Mouse (Mus musculus) myocyte (in vitro differentiated cells): Measurements from ENCODE around the gene Nucb2. TPM values are rescaled to one million over a fixed set of nuclear protein-coding genes. Genes with fewer than 3 reads are reported as not detected.
A peak's percentile ranks its signal among the peaks of the same experiment; 100 is the strongest.

ENCODE experiments used
- H3K27me3 ChIP-seq: one replicate; pipeline ENCODE4 v1.6.1; 2011; ENCODE audit not compliant: control insufficient read depth, insufficient read depth, insufficient read length
- H3K36me3 ChIP-seq: one replicate; pipeline ENCODE4 v1.6.1; 2011; ENCODE audit not compliant: control insufficient read depth, insufficient read depth
- H3K4me2 ChIP-seq: one replicate; pipeline ENCODE4 v1.6.1; 2011; ENCODE audit warnings: low read depth, control low read depth
- H3K4me3 ChIP-seq: one replicate; pipeline ENCODE4 v1.5.1; 2011; ENCODE audit warnings: mild to moderate bottlenecking, control low read depth, moderate library complexity
- H3K79me2 ChIP-seq: one replicate; pipeline ENCODE4 v1.6.1; 2011; ENCODE audit not compliant: control insufficient read depth, insufficient read depth
- H3ac ChIP-seq: one replicate; pipeline ENCODE4 v1.6.1; 2011; ENCODE audit not compliant: control insufficient read depth, insufficient read length
- CEBPB ChIP-seq: IDR thresholded peaks from 2 replicates; pipeline ENCODE4 v1.6.1; 2011; ENCODE audit warnings: mild to moderate bottlenecking, moderate library complexity; ENCODE audit not compliant: poor library complexity, insufficient read depth, severe bottlenecking
- E2F4 ChIP-seq: IDR thresholded peaks from one replicate; pipeline ENCODE4 v1.6.1; 2011; ENCODE audit warnings: mild to moderate bottlenecking, control low read depth, moderate library complexity; ENCODE audit not compliant: insufficient read depth
- MAX ChIP-seq: IDR thresholded peaks from one replicate; pipeline ENCODE4 v1.6.1; 2011; ENCODE audit warnings: low read depth, mild to moderate bottlenecking, control low read depth
- MYOD1 ChIP-seq, 3 experiments: IDR thresholded peaks; one replicate each; pipeline ENCODE4 v1.6.1; 2011; ENCODE audit warnings: control low read depth in 2 of 3, low read depth in 2 of 3, mild to moderate bottlenecking in 2 of 3, moderate library complexity in 1 of 3; ENCODE audit not compliant: insufficient read length in 2 of 3, control insufficient read depth in 1 of 3
- MYOG ChIP-seq, 3 experiments: IDR thresholded peaks; one replicate each; pipeline ENCODE4 v1.6.1; 2011; ENCODE audit warnings: control low read depth in 2 of 3, low read depth in 2 of 3, mild to moderate bottlenecking in 2 of 3; ENCODE audit not compliant: insufficient read length in 2 of 3, control insufficient read depth in 1 of 3, insufficient read depth in 1 of 3
- POLR2A ChIP-seq: IDR thresholded peaks from one replicate; pipeline ENCODE4 v1.6.1; 2011; ENCODE audit warnings: low read depth, mild to moderate bottlenecking, control low read depth, moderate library complexity; ENCODE audit not compliant: insufficient read length
- POLR2AphosphoS2 ChIP-seq: IDR thresholded peaks from one replicate; pipeline ENCODE4 v1.6.1; 2011; ENCODE audit warnings: low read depth, control low read depth; ENCODE audit not compliant: insufficient read length
- REST ChIP-seq: IDR thresholded peaks from one replicate; pipeline ENCODE4 v1.6.1; 2011; ENCODE audit warnings: mild to moderate bottlenecking, control low read depth, moderate library complexity; ENCODE audit not compliant: insufficient read depth, insufficient read length
- SRF ChIP-seq: IDR thresholded peaks from one replicate; pipeline ENCODE4 v1.6.1; 2011; ENCODE audit warnings: low read depth; ENCODE audit not compliant: control insufficient read depth, insufficient read length
- TCF12 ChIP-seq: IDR thresholded peaks from one replicate; pipeline ENCODE4 v1.6.1; 2011; ENCODE audit warnings: mild to moderate bottlenecking, control low read depth; ENCODE audit not compliant: poor library complexity, insufficient read depth, severe bottlenecking
- TCF3 ChIP-seq: IDR thresholded peaks from one replicate; pipeline ENCODE4 v1.6.1; 2011; ENCODE audit warnings: low read depth, control low read depth; ENCODE audit not compliant: insufficient read length
- USF1 ChIP-seq: IDR thresholded peaks from one replicate; pipeline ENCODE4 v1.6.1; 2011; ENCODE audit warnings: low read depth, mild to moderate bottlenecking, control low read depth, moderate library complexity
- polyA plus RNA-seq: library from polyadenylated mRNA; unstranded; fragments of >200 nt; fragmentation: generic; extraction: Trizol; gene quantifications from one replicate; pipeline ENCODE4 v1.2.1, GENCODE M21; 2012; ENCODE audit warnings: missing spikeins

The Nucb2 gene
- polyA plus RNA-seq, 1 experiment = 4.5 TPM

GRCm38 (mm10) chr7:116519805-116520204 lies 15.6 kb downstream of the Nucb2 start:
- Histone ChIP-seq H3K36me3 (peaks cover 5% of the 10 kb centered on the region), H3K4me3 (no peak overlapping the region), H3K79me2 (no peaks in the 10 kb centered on the region), H3K4me2 (no peak overlapping the region), H3K27me3 (no peaks in the 10 kb centered on the region), H3ac (no peak overlapping the region)
- TF ChIP-seq REST (no peak), TCF3 (no peak), USF1 (no peak), MYOG (IDR thresholded peaks at IDR 0.05; ENCODE audit: control insufficient read depth in 1 of 3, insufficient read depth in 1 of 3, insufficient read length in 2 of 3, low read depth in 2 of 3) (no peak), MAX (no peak), SRF (no peak), E2F4 (no peak), CEBPB (no peak), POLR2A (no peak), MYOD1 (IDR thresholded peaks at IDR 0.05; ENCODE audit: control insufficient read depth in 1 of 3, insufficient read length in 2 of 3, low read depth in 2 of 3) (no peak), POLR2AphosphoS2 (no peak), TCF12 (no peak)

GRCm38 (mm10) chr7:116524577-116524976 lies 20.4 kb downstream of the Nucb2 start:
- no peak for TF ChIP-seq TCF12
- TF ChIP-seq POLR2AphosphoS2 = no peak
- peak; percentile 90 for TF ChIP-seq CEBPB
- no peak for TF ChIP-seq REST
- TF ChIP-seq MYOG (IDR thresholded peaks at IDR 0.05; ENCODE audit: control insufficient read depth in 1 of 3, insufficient read depth in 1 of 3, insufficient read length in 2 of 3, low read depth in 2 of 3) = peak in 1 of 3 experiments; percentile 9
- no peak for TF ChIP-seq TCF3
- TF ChIP-seq MYOD1 (IDR thresholded peaks at IDR 0.05; ENCODE audit: control insufficient read depth in 1 of 3, insufficient read length in 2 of 3, low read depth in 2 of 3) = peak in 1 of 3 experiments; percentile 29
- Histone ChIP-seq H3K36me3 (peaks cover 21% of the 10 kb centered on the region), H3K4me3 (no peak overlapping the region), H3ac (no peak overlapping the region), H3K27me3 (no peaks in the 10 kb centered on the region), H3K79me2 (no peaks in the 10 kb centered on the region), H3K4me2 (no peak overlapping the region)

DNA sequence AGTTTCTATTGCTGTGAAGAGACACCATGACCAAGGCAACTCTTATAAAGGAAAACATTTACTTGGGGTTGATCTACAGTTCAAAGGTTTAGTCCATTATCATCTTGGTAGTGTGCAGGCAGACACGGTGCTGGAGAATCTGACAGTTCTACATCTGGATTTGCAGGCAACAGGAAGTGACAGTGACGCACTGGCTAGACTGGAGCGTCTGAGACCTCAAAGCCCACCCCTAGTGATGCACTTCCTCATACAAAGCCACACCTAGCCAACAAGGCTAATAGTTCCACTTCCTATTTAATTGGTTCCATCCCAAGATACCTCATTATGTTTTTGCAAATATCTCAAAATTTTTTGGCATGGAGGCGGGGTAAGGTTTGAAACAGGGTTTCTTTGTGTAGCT lies 25.6 kb downstream of the Nucb2 start:
- no peak for TF ChIP-seq REST
- no peak for TF ChIP-seq MYOG (IDR thresholded peaks at IDR 0.05; ENCODE audit: control insufficient read depth in 1 of 3, insufficient read depth in 1 of 3, insufficient read length in 2 of 3, low read depth in 2 of 3)
- TF ChIP-seq CEBPB = no peak
- TF ChIP-seq MAX = no peak
- no peak for TF ChIP-seq MYOD1 (IDR thresholded peaks at IDR 0.05; ENCODE audit: control insufficient read depth in 1 of 3, insufficient read length in 2 of 3, low read depth in 2 of 3)
- TF ChIP-seq SRF = no peak
- TF ChIP-seq E2F4 = no peak
- TF ChIP-seq USF1 = no peak
- TF ChIP-seq TCF12 = no peak
- no peak for TF ChIP-seq POLR2A
- TF ChIP-seq POLR2AphosphoS2 = no peak
- no peak for TF ChIP-seq TCF3

DNA sequence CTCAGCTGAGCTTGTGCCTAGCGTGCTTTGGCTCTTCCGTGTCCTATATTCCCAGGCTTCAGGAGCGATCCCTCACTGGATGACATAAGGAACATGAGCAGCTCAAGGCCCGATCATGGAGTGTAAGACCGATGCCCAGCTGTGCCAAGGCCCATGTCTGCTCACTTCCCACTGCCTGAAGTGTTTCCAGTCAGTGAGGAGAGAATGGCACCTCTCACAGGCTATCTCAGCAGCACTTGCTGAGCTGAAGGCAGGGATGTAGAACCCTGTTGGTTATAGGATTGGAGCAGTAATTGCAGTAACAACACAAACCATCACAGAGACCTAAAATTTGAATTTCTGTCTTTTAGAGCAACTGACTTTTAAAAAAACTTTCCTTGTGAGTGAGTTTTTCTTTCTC lies 26.3 kb downstream of the Nucb2 start:
- Histone ChIP-seq H3K79me2 (no peaks in the 10 kb centered on the region), H3K27me3 (no peaks in the 10 kb centered on the region), H3K4me2 (no peak overlapping the region), H3K4me3 (no peak overlapping the region), H3ac (no peak overlapping the region), H3K36me3 (peaks cover 22% of the 10 kb centered on the region)
- TF ChIP-seq SRF (no peak), TCF12 (no peak), MAX (no peak), POLR2AphosphoS2 (no peak), TCF3 (no peak), USF1 (no peak), E2F4 (no peak), MYOD1 (IDR thresholded peaks at IDR 0.05; ENCODE audit: control insufficient read depth in 1 of 3, insufficient read length in 2 of 3, low read depth in 2 of 3) (no peak), REST (no peak), POLR2A (no peak), MYOG (IDR thresholded peaks at IDR 0.05; ENCODE audit: control insufficient read depth in 1 of 3, insufficient read depth in 1 of 3, insufficient read length in 2 of 3, low read depth in 2 of 3) (no peak), CEBPB (no peak)

More for the DNA sequence above, 25.6 kb downstream of the Nucb2 start:
- Histone ChIP-seq H3K36me3 (peaks cover 19% of the 10 kb centered on the region), H3K79me2 (no peaks in the 10 kb centered on the region), H3ac (no peak overlapping the region), H3K27me3 (no peaks in the 10 kb centered on the region), H3K4me3 (no peak overlapping the region), H3K4me2 (no peak overlapping the region)

GRCm38 (mm10) chr7:116531311-116531710 lies 27.1 kb downstream of the Nucb2 start:
- no peak overlapping the region for H3ac ChIP-seq
- H3K79me2 ChIP-seq = no peaks in the 10 kb centered on the region
- peaks cover 29% of the 10 kb centered on the region for H3K36me3 ChIP-seq
- TF ChIP-seq SRF (no peak), POLR2AphosphoS2 (no peak), REST (no peak)
- no peak overlapping the region for H3K4me2 ChIP-seq
- no peak overlapping the region for H3K4me3 ChIP-seq
- H3K27me3 ChIP-seq = no peaks in the 10 kb centered on the region
